Mouse (Mus musculus) neural tube, embryonic 14.5 days (tissue): ENCODE measurements at regions not wholly inside any gene's neighbourhood (a gene's known extent, or its start where the extent isn't known, plus 50 kb on each side); places are given as distances from the start of the nearest gene placed in this dataset.

Experiments used
- ATAC-seq: fragments of 200-750 bp; cut with Nextera tagmentation; 2 replicates; pipeline ENCODE4 v1.8.0; 2017; ENCODE audit warnings: low read depth, mild to moderate bottlenecking, moderate TSS enrichment, moderate library complexity
- H3K27ac ChIP-seq: fragments of 300-500 bp; sonication (generic); 2 replicates; pipeline ENCODE4 v1.5.1; 2014; ENCODE audit warnings: low read depth, mild to moderate bottlenecking, control low read depth, low read length, moderate library complexity, mixed read lengths
- H3K27me3 ChIP-seq: fragments of 300-500 bp; sonication (generic); 2 replicates; pipeline ENCODE4 v1.6.1; 2014; ENCODE audit warnings: low read length; ENCODE audit not compliant: control insufficient read depth, insufficient read depth
- H3K36me3 ChIP-seq: fragments of 300-500 bp; sonication (generic); 2 replicates; pipeline ENCODE4 v1.6.1; 2014; ENCODE audit warnings: low read length, mixed read lengths; ENCODE audit not compliant: control insufficient read depth, insufficient read depth
- H3K4me1 ChIP-seq: fragments of 300-500 bp; sonication (generic); 2 replicates; pipeline ENCODE4 v1.6.1; 2014; ENCODE audit warnings: low read length; ENCODE audit not compliant: control insufficient read depth, insufficient read depth
- H3K4me2 ChIP-seq: fragments of 300-500 bp; sonication (generic); 2 replicates; pipeline ENCODE4 v1.6.1; 2014; ENCODE audit warnings: mild to moderate bottlenecking, low read depth, low read length, control low read depth
- H3K4me3 ChIP-seq: fragments of 300-500 bp; sonication (generic); 2 replicates; pipeline ENCODE4 v1.5.1; 2014; ENCODE audit warnings: low read depth, low read length, control low read depth, mixed read lengths
- H3K9ac ChIP-seq: fragments of 300-500 bp; sonication (generic); replicated peaks from 2 replicates; pipeline ENCODE4 v1.6.1; 2014; ENCODE audit warnings: low read depth, mild to moderate bottlenecking, control low read depth, low read length, mixed read lengths
- H3K9me3 ChIP-seq: fragments of 300-500 bp; sonication (generic); 2 replicates; pipeline ENCODE4 v1.6.1; 2016; ENCODE audit warnings: low read length; ENCODE audit not compliant: control insufficient read depth
- WGBS: fragments of 180-500 bp; shearing (Covaris S2); extraction: QIAGEN DNeasy Blood & Tissue Kit; methylation state at CpG from one replicate; pipeline ENCODE4 v1.1.7; 2014; 5-methylcytosine and 5-hydroxymethylcytosine counted together

DNA sequence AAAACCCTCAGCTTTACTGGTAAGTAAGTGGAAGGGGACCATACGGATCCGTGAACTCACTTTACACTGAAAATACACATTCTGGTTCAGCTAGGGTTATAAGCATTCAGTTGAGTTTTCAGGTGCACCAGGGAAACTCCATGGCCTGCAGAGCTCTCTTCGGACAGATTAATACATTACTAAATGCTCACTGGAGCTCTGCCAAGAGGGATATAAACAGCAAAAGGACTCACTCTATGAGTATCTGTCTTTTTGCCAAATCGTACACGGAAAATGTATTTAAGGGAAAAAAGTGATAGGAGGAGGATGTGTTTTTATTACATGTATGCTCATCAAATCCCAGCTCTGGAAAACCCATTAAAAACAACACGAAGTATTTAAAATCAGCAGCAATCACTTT lies 394.8 kb upstream of the Nrp1 start:
- 77% methylated on average over 6 of the region's 6 CpGs for WGBS
- ATAC-seq = no peak
- H3K9me3 ChIP-seq = no peaks in the 10 kb centered on the region
- H3K4me2 ChIP-seq = no peak overlapping the region
- no peak overlapping the region for H3K27ac ChIP-seq
- no peaks in the 10 kb centered on the region for H3K27me3 ChIP-seq
- H3K36me3 ChIP-seq = no peaks in the 10 kb centered on the region
- no peak overlapping the region for H3K9ac ChIP-seq
- no peak overlapping the region for H3K4me3 ChIP-seq
- no peaks in the 10 kb centered on the region for H3K4me1 ChIP-seq

DNA sequence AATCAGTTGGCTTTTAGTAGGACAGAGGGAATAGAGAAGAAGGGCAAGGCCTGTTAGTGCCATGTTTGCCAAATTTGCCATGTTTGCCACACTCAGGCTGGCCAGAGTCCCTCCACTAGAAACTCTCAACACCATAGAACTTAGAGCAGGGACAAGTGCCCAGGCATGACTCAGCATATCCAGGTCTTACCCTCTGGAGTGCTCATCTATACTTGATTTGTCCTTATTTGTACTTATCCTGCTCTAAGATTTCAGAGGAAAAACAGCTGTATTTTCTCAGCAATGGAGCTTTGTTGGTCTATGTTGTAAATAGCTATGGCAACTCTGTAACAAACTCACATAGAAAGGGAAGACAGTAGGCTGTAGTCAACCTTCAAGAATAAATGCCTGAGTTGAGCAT lies 393.6 kb upstream of the Nrp1 start:
- H3K4me3 ChIP-seq = no peak overlapping the region
- no peaks in the 10 kb centered on the region for H3K27me3 ChIP-seq
- ATAC-seq = no peak
- no peak overlapping the region for H3K27ac ChIP-seq
- H3K9me3 ChIP-seq = no peaks in the 10 kb centered on the region
- H3K4me1 ChIP-seq = no peaks in the 10 kb centered on the region
- H3K9ac ChIP-seq = no peak overlapping the region
- H3K4me2 ChIP-seq = no peak overlapping the region
- no peaks in the 10 kb centered on the region for H3K36me3 ChIP-seq

DNA sequence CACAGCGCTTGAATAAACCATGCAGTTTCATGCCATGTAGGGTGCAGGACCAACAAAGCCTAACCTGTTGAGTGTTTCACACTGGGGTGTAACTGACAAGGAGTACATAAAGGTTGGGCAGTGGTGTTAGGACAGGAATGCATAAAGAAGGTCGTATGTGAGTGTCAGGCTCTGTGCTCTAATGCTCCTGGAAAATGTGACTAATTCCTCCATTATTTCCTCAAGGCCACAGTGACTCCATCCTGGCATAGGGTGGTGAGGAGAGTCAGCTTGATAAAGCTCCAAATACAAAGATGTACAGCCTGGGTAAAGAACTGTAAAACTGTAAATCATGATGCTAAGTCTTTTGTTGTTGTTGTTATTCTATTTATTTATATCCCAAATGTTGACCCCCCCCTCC lies 393.1 kb upstream of the Nrp1 start:
- no peak for ATAC-seq
- Histone ChIP-seq H3K4me2 (no peak overlapping the region), H3K9ac (no peak overlapping the region), H3K27me3 (no peaks in the 10 kb centered on the region), H3K9me3 (no peaks in the 10 kb centered on the region), H3K27ac (no peak overlapping the region), H3K4me3 (no peak overlapping the region), H3K4me1 (no peaks in the 10 kb centered on the region), H3K36me3 (no peaks in the 10 kb centered on the region)
- WGBS = 83% methylated on average over 2 of the region's 2 CpGs

DNA sequence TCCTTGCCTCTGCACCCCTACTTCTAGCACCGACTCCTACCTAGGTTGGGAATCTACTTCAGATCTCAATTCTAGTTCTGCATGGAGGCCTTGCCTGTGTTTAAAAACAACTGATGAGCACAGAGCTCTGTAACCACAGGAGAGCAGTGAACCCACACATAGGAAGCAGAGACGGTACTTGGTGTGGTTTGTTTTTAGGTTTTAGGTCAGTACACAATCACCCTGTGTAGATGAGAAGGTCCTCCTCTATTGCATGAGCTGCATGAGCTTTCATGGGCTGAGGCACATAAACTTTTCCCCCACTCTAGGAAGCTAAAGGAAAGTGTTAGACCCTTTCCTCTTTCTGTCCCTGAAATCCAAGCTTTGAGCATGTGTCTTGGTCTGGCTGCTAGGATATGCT lies 390.4 kb upstream of the Nrp1 start:
- 94% methylated on average over 2 of the region's 2 CpGs for WGBS
- H3K4me1 ChIP-seq = no peaks in the 10 kb centered on the region
- no peak overlapping the region for H3K4me3 ChIP-seq
- no peak overlapping the region for H3K4me2 ChIP-seq
- H3K27ac ChIP-seq = no peak overlapping the region
- no peaks in the 10 kb centered on the region for H3K36me3 ChIP-seq
- no peak for ATAC-seq
- H3K27me3 ChIP-seq = no peaks in the 10 kb centered on the region
- H3K9ac ChIP-seq = no peak overlapping the region
- no peaks in the 10 kb centered on the region for H3K9me3 ChIP-seq

DNA sequence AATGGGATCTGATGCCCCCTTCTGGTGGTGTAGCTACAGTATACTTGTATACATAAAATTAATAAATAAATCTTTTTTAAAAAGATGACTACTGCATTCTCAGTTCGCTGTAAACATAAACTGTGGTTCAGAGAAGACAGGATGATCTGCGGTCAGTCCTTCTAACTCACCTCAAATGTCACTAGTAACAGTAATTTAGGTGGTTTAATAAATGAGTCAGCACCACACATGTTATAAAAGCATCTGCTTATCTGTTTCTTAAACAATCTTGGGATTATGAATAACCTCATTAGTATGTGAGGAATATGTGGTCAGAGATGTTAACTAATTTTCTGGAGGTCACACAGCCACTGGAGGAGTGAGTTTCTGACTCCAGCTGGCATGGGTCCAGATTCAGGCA lies 385.2 kb upstream of the Nrp1 start:
- Histone ChIP-seq H3K36me3 (no peaks in the 10 kb centered on the region), H3K9me3 (no peaks in the 10 kb centered on the region), H3K4me3 (no peak overlapping the region), H3K9ac (no peak overlapping the region), H3K27ac (no peak overlapping the region), H3K27me3 (no peaks in the 10 kb centered on the region), H3K4me1 (no peaks in the 10 kb centered on the region), H3K4me2 (no peak overlapping the region)
- 93% methylated on average over 2 of the region's 2 CpGs for WGBS
- no peak for ATAC-seq

GRCm38 (mm10) chr8:127977746-127978145 lies 380.7 kb upstream of the Nrp1 start:
- H3K27ac ChIP-seq = no peak overlapping the region
- H3K4me1 ChIP-seq = no peaks in the 10 kb centered on the region
- no peak for ATAC-seq
- no peak overlapping the region for H3K9ac ChIP-seq
- H3K9me3 ChIP-seq = no peaks in the 10 kb centered on the region
- H3K4me3 ChIP-seq = no peak overlapping the region
- no peak overlapping the region for H3K4me2 ChIP-seq
- H3K36me3 ChIP-seq = no peaks in the 10 kb centered on the region
- 52% methylated on average over 2 of the region's 2 CpGs for WGBS
- no peaks in the 10 kb centered on the region for H3K27me3 ChIP-seq

DNA sequence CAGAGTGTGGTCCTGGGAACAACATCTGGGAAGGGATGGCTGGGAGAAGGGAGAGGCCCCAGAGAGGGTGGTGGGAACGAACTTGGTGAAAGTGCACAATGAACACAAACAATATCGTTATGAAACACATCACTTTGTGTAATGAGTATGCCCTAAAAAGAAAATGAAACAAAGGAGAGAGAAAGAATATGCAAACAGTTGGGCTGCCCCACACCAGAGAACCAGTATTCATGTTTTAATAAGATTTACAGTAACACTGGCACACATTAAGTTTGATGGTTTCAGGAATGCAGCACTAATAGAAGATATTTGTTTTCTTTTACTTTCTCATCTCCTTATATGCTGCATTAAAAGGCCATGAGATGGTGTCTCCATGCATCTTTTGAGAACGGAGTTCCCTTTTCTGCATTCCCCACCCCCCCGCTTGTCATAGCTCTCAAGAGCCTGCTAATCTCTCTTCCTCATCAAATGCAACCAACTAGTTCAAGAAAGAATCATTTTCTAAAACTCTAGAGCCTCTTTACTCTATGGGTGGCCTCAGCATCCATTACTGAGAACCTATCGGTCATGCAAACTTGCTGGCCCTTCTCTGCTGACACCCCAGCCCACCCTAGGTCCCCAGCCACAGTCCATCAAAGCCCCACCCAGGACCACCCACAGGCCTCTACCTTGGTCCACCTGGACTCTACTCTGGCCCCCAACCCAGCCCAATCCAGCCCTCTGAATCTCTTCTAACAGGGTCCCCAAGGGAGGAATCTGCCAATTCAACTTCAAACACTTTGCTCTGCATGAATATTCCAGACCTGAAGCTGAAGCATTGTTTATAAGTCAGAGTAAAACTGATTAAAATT lies 379.0 kb upstream of the Nrp1 start:
- Histone ChIP-seq H3K27ac (no peak overlapping the region), H3K4me1 (no peaks in the 10 kb centered on the region), H3K4me3 (no peak overlapping the region), H3K27me3 (no peaks in the 10 kb centered on the region), H3K9me3 (no peaks in the 10 kb centered on the region), H3K4me2 (no peak overlapping the region), H3K36me3 (no peaks in the 10 kb centered on the region), H3K9ac (no peak overlapping the region)
- ATAC-seq = no peak
- 78% methylated on average over 5 of the region's 5 CpGs for WGBS

DNA sequence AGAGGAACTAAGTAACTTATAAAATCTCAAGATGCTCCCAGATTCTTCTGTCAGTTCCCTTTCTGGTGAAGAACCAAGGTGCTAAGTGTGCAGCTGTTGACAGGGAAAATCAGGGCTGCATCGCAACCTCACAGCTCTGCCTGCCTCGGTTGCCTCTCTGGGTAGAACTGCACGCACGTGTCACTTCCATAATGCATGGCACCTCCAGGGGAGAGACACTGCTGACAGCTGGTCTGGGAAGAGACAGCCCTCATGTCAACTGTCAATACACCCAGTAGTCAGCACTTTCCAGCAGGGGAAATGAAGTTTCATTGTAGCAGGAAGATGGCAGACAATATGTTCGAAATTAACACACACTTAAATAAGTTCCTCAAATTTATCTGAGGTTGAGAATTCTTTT lies 376.2 kb upstream of the Nrp1 start:
- Histone ChIP-seq H3K27ac (no peak overlapping the region), H3K4me3 (no peak overlapping the region), H3K9ac (no peak overlapping the region), H3K27me3 (no peaks in the 10 kb centered on the region), H3K4me1 (no peaks in the 10 kb centered on the region), H3K36me3 (no peaks in the 10 kb centered on the region), H3K9me3 (no peaks in the 10 kb centered on the region), H3K4me2 (no peak overlapping the region)
- ATAC-seq = no peak
- 78% methylated on average over 5 of the region's 5 CpGs for WGBS

DNA sequence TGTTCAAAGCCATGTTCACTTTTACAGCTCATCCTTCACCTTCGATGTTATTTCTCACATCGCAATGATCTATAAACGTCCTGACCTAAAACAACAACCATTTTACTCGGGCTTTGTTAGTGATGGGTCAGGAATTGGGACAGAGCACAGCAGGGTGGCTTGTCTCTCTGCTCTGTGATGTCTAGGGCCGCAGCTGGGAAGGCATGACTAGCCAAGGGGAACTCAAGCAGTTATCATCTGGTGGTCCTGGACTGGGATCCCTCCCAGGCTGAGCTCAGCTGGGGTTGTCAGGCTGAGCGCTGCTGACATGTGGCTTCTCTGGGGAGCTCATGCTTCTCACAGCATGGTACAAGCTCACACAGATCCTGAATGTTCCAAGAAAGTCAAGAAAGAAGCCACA lies 372.8 kb upstream of the Nrp1 start:
- Histone ChIP-seq H3K4me1 (no peaks in the 10 kb centered on the region), H3K4me2 (no peak overlapping the region), H3K9ac (no peak overlapping the region), H3K27ac (no peak overlapping the region), H3K27me3 (no peaks in the 10 kb centered on the region), H3K9me3 (no peaks in the 10 kb centered on the region), H3K4me3 (no peak overlapping the region), H3K36me3 (no peaks in the 10 kb centered on the region)
- ATAC-seq = no peak
- WGBS = 52% methylated on average over 6 of the region's 6 CpGs
